Mouse (Mus musculus) A20 (cell line): Measurements from ENCODE around the gene Nkpd1.
A peak's percentile ranks its signal among the peaks of the same experiment; 100 is the strongest.

Experiments used
- DNase-seq: peaks from one replicate; pipeline ENCODE4 v3.0.0-alpha.2; 2011; ENCODE audit warnings: low read depth, low spot score

Gene Nkpd1

DNA sequence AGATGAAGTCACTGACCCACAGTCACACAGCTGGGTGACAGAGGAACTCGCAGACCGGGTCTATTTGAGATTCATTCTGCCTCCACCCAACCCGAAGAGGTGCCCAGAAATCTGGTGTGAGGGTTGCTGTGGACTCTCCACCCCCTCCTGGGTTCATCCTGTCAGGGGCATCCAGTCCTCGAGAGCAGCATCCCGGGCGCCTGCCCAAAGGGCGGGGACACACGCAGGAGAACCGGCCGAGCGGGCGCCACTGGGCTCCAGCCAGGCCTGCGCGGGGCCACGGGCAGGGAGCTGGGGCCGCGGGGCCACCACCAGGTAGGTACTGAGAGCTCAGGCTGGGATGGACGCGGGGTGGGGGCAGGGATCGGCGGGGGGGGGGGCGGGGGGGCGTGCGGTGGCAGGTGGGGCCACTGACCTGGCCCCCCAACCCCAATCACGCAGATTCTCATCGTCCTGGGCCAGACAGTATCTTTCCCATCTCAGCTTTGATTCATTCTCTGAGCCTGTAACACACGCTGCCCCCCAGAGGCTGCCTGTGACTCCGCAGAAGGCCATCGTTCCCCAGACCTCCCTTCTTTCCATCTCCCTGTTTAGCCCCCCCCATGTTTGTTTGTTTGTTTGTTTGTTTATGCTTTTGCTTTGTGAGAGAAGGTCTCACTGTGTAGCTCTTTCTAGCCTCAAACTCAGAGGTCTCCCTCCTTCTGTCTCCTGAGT, at the start of gene Nkpd1:
Gene Nkpd1, plus strand, starts transcription at position 187 of the 714 bp plus-strand sequence.
- peak; percentile 31 for DNase-seq

DNA sequence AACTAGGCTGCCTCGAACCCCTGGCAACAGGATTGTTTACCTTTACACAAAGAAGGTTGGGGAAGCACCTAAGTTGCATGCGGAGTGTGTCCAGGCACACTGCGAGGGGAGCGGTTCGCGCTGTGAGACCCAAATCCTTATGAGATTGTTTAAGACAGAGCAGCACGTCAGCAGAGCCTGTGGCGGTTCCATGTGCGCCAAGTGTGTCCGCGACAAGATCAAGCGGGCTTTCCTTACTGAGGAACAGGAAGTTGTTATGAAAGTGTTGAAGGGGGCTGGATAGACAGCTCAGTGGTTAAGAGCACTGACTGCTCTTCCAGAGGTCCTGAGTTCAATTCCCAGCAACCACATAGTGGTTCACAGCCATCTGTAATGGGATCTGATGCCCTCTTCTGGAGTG, 49.4 kb upstream of the Nkpd1 start:
- DNase-seq: peak; percentile 57

DNA sequence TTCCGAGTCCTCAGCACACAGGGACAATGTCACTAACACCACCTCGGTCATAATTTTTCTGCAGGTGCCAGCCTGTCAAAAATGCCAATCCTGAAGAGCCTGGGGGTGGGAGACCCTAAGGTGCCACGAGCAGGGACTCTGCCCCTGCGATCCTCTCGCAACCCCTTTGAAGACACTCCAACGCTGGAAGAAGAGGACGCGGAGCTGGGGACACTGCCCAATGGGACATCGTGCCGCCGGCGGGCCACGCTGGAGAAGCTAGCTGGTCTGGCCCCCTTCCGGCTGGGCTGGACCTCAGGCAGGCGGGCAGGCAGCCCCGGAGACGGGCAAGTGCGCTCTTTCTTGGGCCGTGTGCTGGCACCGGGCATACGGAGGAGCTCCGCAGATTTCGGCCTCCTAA, 48.2 kb upstream of the Nkpd1 start:
- DNase-seq: no peak

DNA sequence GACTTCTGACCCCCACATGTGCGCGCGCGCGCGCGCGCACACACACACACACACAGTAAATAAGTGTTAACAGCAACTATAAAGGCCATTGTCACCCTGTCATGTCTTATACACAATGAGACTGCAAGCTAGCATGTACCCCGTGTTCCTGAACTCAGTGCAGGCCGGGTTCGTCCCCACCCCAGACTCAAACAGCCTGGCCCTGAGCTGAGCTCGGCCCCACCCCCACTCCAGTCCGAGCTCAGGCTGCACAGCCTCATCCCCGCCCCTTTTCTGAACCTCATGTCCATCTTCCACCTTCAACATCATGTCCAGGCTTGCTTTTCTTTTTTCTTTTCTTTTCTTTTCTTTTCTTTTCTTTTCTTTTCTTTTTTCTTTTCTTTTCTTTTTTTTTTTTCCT, 47.3 kb upstream of the Nkpd1 start:
- DNase-seq: no peak

DNA sequence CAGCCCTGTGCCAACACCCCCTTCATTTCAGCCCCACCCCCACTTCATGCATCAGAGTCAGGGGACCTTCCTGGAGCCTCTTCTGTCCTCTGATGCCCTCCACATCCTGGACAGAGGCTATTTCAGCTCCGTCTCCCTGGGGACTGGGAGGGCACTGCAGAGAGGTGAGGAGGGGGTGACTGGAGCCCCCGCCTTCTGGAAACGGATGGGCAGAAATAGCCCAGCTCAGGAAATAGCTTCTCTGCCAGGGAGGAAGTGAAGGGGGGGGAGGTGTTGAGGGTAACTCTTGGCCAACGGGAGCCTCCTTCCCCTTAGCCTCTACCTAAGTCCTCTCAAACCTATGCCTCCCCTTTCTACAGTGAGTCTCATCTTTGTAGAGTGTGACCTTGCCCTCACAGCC, 45.2 kb upstream of the Nkpd1 start:
- DNase-seq: no peak

DNA sequence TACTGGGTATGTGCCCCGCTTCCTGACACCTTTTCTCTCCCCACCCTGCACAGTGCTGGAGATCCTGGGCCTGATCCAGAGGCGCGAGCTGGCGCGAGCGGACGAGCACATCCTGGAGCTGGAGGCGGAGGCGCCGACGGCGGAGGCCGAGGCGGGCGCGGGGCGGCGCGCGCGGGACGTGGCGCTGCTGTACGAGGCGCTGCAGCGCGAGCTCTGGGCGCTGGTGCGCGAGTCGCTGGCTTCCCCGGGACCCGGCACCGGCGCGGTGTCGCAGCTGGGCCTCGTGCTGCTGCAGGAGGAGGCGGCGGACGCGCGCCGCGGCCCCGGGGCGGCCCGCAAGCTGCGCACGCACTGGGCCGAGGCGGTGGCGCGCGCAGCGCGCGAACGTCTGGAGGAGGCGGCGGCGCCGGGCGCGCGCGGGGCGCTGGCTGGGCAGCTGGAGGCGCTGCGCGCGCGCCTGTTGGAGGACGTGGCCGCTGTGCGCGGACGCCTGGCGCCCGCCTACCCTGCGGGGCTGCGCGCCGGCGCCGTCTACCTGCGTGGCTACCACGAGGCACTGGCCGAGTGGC, 43.7 kb upstream of the Nkpd1 start:
- no peak for DNase-seq

DNA sequence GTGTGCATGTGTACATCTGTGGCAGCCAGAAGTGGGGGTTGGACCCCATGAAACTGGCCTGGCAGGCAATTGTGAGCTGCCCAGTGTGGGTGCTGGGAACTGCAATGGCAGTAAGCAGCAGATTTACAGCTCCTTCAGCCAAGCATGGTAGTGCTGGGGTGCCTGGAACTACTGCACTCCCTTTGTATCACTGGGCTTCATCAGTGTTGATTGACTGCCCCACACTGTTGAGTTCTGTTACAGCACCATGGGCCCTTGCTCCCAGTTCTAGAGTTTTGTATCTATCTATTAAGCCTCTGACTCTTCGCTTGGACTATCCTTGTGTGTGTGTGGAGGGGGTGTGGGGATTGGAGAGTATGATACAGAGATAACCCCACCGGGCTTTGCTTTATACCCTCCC, 40.6 kb upstream of the Nkpd1 start:
- no peak for DNase-seq

DNA sequence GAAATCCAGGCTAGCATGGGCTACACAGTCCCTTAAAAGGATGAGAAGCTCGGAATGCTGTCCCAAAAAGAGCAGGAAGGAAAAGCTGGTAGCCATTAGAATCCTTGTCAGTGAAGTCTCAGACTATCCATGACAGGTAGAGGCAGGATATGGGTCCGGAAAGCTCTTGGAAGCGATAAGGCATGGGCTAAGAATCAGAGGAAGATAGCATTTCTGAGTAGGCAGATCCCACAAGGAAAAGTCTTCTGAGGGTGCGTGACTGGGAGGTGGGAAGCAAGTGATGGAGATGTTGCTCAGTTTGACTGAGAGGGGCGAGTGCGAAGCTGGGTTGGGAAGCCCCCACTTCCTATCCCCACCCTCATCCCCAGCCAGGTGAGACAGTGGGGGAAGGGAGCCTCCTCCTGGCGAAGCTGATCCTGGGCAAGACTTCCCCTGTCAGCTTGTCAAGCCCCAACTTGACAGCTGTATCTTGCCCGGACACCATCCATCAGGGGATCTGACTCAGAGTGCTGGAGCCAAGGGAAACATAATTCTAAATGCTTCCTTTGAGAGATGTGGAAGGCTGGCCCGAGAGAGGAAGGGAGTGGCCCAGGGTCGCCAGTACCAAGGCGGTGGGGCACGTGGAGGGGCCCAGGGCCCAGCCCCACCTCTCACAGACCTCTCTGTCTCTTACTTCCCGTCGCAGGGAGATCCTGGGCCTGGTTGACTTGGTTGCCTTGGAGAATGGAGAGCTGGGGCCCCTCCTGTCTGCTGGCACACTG, 39.8 kb upstream of the Nkpd1 start:
- DNase-seq: no peak

DNA sequence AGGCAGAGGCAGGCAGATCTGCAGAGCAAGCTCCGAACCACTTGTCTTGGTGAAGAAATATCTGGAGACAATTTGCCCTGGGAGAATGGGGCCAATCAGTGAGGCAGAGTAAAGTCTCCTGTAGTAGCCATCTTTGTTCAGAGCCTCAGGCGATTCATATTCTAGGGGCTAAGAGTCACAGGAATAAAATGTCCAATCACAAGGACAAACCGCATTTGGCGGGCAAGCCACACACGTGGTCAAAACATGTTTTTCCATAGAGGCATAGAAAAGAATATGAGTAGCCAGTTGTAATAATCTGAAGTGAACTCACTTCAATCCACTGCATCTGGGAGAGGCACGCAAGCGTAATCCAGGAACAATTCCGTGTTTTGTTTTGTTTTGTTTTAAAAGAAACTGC, 34.4 kb upstream of the Nkpd1 start:
- no peak for DNase-seq

DNA sequence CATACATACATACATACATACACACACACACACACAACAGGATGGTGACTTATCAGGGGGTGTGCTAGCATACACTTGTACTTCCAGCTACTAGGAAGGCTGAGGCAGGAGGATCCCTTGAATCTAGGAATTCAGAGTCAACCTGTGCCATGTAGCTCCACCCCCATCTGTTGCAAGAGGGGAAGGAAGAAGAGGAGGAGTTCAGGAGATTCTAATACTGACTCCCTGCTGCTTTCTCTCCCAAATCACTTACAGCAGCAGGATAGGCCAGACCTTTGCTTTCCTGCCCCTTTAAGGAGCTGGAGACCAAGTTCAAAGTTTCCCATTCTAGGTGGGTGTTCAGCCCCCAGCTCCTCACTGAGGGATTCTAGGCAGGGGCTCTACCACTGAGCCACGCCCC, 32.1 kb upstream of the Nkpd1 start:
- DNase-seq: no peak

DNA sequence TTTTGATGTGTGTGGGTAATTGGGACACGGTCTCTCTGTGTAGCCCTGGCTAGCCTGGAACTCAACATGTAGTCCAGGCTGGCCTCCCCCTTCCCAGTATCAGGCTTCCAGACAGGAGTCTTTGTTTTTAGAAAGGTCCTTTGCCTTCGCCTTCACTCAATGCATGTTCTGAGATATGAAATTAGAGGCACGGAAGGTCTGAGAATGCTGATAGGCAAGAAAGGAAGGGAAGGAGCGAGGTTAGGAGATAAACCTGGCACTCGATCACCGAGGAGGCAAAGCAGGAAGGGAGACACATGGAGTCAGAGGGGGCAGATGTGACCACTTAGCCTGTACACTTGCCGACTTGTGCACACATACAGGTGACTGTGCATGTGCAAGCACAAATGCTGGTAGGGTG, 31.1 kb upstream of the Nkpd1 start:
- DNase-seq: no peak

DNA sequence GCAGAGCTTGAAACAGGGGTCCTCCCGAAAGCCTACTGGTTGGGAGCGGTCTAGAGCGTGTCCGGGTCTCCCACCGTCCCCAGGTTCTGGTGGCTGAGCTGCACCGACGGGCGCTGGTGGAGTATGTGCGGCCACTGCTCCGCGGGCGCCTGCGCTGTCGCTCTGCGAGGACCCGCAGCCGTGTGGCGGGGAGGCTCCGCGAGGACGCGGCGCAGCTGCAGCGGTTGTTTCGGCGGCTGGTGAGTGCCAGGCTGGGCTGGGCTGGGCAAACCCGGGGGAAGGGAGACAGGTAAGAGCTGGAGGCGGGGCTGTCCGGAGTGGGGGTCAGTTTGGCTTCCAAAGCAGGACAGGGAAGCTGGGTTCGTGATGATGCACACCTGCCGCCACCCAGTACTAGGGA, 28.1 kb upstream of the Nkpd1 start:
- DNase-seq: no peak

DNA sequence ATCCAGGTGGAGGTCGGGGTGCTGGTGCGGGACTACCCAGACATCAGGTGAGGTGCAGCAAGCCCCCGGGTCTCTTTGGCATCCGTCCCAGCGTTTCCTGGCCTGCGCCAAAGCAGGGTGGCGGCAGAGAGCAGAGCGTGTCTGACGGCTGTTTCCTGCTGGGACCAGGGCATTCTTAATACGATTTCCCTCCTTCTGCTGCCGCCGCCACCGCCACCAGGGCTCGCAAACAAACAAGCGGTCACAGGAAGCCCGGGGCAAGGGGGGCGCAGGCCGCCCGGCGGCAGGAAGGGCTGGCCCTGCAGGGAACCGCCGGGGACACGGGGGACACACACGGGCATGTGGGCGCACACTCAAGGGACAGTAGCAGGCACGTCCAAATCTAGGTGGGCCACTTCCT, 25.9 kb upstream of the Nkpd1 start:
- no peak for DNase-seq

DNA sequence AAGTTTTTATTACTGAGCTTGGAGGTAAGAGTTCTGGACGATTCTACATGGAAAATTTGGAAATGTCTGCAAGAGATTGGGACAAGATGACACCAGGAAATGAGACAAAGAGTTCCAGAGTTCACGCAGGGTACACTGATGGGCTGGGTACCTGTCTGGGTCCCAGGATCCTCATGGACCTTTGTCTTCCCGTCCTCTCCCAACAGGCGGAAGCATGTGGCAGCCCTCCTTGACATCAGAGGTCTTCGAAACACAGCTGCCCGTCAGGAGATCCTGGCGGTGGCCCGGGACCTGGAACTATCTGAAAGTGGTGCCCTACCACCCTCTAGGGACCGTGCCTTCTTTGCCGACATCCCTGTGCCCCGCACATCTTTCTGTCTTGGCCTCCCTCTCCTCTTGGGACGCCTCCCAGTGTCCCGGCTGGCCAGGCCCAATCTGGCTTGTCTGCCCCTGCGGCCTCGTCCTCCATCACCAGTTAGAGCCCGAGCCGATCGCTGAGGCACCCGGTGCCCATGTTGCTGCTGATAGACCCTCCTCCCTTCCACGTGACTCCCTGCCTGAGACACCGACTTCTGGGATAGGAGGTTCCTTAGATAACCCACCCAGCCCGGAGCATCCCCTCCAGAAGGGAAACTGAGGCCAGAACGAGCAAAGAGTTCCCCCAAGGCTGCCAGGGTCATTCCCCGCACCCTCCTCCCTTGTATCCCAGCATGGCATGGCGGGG, 22.7 kb upstream of the Nkpd1 start:
- no peak for DNase-seq

DNA sequence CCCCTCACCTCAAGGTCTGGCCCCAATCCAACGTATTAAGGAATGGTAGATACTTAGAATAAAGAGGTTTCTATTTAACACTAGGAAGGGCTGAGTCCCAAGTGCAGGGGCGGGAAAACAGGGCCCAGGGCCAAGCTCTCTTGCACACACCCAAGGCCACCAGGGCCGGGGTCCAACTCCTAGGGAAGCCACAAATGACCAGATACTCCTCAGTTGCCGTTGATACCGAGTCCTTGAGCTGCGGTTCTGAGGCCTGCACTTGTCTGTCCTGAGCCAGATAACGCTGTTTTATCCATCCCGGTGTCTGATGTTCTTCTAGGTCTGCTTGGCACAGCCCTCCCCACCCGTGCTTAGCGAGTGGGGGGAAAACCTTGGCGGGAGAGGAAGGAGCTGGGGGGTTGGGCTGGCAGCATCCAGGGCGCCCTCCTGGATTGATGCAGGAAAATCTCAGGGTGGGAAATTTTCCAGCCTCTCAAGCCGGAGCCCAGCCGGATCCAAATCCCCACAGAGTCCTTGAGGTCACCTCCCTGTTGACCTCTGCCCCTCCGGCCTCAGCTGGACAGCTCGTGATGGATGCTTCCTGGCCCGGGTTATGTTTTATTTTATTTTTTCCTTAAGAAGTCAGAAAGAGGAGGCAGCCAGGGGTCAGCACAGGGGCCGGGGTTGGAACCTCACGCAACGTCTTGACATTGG, 22.0 kb upstream of the Nkpd1 start:
- no peak for DNase-seq

DNA sequence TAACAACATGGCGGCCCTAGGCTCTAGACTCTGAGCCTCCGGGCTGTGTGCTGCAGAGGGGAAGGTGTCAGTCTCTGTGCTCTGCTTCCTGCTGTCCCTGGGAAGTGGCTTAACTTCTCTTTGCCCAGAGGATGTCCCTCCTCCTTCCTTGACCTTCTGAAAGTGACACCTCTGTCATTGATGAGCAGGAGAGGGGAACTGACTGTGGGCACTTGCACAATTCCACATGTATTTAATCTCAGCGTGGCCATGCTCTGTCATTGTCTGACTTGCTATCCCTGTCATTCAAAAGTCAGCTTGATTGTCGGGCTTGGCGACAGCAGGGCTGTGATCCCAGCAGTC, 21.5 kb upstream of the Nkpd1 start:
- no peak for DNase-seq

DNA sequence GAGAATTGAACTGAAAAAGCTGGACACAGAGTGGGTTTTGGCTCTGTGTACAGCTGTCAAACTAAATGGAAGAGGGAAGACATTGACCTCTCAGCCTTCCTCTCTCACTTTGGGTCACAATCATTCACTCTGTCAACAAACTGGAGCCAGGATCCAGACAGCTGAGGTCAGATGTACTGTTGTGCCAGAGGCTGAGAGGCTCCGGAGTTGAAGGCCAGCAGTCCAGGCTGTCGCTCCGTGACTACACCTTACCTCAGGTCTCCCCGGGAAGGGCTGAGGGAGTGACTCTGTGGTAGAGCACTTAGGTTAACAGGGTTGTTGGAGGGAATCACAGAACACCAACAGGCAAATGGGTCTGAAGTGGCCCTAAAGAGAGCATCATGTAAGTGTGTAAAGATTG, 19.3 kb upstream of the Nkpd1 start:
- DNase-seq: no peak

DNA sequence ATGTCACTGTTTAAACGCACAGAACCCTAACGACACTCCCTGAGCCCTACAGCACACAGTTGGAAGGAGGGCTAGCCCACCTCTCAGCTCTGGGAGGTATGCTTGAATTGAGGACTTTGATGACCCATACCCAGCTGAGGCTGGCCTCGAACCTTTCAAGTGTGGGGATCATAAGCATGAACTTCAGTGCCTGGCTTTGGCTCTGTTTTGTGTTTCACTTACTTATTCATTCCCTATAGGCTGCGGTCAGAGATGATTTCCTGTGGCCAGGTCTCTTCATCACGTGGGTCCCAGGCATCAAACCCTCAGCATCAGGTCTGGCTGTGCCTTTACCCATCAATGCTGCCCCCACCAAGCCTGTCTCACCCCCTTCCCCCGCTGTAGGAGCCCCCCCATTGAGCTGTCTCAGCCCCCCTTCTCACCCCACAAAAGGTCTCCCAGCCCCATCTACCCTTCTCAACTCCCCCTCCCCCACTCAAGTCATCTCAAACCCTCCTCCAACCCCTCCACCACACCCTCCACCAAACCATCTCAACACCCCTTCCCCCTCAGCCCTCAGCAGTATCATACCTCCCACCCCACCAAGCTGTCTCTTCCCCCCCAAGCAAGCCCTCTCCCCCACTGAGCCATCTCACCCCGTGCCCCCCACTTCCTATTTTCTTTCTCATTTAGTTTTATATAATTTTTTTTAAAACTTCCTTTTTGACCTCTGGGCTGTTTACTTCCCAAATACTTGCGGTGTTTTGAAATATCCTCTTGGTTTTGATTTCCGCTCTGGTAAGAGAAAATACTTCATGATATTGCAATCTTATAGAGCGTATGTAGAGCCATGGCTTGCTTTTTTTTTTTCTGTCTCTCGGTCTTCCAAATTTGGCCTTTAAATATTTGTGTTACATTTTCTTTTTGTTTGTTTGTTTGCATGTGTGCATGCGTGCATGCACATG, 16.9 kb upstream of the Nkpd1 start:
- no peak for DNase-seq

DNA sequence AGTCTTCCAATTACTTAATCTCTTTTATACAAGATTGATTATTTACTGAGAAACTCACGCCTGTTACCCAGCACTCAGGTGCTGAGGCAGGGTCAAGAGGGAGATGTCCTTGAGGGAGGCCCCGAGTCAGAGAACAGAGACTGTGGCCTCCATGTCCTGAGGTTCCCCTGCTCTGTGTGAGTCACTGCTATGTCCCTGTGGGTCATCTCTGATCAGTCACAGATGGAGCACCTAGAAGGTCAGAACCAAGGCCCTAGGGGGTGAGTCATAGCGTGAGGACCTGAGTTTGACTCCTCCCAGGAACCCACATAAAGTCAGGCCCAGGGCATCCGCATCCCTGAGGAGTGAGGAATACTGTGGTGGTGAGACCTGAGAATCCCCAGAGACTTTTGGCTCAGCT, 16.0 kb upstream of the Nkpd1 start:
- DNase-seq: no peak

DNA sequence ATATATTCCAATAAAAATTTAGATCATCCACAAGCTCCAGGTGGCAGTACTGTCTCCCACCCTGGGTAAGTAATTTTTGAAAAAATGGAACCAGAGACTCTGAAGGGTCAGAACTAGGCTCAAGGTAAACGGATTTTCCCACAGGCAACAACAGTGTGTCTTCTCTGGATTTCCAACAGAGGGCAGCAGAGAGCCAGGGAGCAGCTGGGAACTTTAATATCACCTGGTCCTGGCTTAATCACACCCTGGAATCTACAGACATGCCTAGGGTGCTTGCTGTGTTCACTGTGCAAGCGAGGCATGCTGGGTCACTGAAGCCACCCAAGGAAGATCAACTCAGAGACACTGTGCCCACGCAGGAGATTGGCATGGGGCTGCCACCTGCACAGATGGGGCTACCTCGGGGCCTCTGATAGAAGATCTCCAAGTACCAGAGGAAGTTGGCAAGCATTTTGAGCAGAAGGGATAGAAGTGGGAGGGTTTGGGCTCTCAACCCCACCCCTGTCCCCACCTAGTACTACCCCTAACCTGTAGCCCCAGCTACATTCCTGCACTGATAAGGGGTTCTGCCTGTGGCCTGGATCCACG, 14.1 kb upstream of the Nkpd1 start:
- peak; percentile 65 for DNase-seq
